Mouse (Mus musculus): ENCODE data around the gene Enthd1.
A peak's percentile ranks its signal among the peaks of the same experiment; 100 is the strongest.
"Not testable (repeated sequence)": the region's sequence is repeated elsewhere in the genome, so short reads cannot be mapped to it uniquely, and the experiment has no call there.

Gene Enthd1

DNA sequence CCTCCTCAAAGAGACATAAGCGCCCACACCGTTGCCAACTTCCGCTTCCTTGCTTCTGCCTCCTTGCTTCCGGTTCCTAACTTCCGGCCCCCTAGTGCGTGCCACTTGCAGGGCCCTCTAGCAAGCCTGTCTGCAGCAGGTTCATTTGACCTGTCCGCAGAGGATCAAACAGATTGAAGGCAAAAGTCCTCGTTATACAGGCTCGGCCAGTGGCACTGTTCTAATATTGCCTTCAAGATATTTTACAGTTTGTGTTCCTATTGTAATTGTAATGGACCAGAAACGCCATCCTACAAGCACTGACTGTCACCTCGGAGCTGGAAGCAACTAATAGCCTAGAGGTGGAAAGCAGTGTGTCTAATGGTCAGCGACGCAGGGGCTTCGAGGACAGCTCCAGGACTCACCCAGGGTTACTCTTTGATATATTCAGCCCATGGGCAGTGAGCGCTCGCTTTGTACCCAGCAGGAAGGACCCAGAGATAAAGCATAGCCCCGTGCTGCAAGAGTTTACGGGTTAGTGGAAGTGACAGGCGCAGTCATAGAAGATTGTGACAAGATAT lies at the start of gene Enthd1:
Enthd1 (minus strand) TSS at position 51 of the 560 bp plus-strand sequence.
- no peak for DNase-seq

DNA sequence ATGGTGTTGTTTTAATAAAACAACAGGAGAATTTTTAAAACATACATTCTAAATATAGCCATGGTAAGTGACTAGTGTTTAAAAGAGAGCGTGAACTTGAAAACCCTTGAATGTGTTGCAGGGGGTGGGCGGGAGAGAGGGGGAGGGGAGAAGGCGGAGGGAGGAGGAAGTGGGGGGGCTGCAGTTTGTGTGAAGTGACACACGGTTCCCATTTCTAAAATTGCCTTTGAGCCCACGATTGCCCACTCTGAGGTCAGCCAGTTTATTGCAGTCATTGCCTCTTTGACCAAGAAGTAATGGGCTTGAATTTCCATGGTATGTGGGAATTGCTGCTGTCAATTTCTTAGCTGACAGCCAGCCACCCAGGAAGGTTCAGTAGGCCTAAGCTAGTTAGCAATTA lies 48.9 kb upstream of the Enthd1 start:
- no peak for DNase-seq

DNA sequence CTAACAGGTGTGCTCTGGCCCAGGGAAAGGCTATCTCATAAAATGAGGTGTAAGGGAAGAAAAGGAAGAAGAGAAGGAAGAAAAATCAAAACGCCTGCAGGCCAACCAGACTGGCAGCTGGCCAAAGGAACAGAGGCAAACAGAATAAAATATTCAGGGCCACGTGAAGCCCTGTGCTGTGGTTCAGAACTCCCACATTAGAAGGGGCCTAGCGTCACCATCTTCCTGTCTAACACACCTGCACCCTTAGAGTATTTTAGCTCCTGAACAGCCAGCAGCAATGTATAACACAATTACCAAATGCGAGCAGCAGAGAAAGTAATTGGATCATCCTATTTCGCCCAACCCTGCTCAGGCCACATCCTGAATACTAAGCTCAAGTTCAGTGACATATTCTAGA lies 46.5 kb upstream of the Enthd1 start:
- DNase-seq, result no peak

DNA sequence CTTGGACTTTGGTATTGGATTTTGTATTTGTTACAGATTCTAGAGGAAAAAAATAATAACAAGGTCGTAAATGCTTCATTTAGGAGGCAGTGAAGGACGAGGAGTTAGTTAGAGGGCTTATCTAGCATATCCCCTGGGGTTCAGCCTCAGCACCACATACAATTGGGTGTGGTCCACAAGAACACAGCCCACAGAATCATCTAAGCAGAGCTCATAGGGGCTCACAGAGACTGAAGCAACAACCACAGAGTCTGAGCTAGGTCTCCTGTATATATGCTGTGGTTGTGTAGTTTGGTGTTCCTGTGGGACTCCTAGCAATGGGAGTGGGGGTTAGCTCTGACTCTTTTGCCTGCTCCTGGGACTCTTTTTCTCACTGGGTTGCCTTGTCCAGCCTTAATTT lies 45.4 kb upstream of the Enthd1 start:
- no peak for DNase-seq

DNA sequence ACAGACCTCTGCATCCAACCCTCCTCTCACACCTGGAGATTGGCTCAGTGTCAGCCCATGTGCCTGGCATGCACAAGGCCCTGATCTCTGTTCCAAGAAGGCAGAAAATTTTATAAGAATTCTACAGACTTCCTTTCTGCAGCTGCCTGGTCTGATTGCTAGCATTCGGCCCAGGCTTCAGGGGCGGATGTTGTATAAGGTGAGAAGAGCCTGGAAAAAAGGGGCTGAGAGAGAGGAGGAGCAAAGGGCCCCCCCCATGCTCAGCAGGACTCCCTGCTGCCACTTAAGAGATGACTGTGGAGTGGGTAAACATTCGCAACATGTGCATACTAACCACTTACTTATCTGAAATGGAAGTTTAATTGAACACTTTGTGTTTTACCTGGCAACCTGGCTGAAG lies 43.0 kb upstream of the Enthd1 start:
- DNase-seq, result no peak

DNA sequence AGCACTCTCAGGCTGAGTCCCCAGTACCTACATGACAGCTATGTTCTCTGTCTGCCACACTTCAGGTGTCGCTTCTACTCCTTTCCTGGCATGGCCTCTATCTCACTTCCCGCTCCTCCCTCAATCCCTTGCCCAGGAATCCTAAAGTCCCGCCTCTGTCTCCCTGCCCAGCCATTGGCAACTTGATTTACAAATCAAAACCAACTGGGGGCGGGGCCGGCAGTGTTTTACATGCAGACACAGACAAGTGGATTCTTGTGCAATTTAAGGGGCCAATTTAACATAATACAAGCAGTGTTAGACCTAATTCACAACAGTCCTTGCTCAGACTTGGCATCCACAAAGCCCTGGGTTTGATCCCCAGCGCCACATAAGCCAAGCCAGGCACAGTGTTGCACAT lies 39.1 kb upstream of the Enthd1 start:
- no peak for DNase-seq

DNA sequence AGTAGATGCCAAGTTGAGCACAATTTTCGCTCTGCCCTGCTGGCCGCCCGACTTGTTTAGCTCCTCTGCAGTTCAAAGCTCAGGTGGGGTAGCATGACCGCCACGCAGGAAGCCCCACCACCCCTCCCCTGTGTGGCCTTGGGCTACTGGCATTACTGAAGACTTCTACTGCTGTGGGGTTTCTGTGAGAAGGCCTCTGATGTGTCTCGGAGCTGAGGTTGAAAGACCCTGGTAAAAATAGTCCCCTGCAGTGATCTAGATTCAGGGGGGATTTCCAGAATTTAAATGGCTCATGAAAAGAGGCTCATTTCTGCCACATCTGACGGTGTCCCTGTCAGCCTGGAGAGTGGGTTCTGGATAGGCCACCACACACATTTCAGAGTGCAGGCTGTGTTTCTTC lies 37.5 kb upstream of the Enthd1 start:
- DNase-seq, result no peak

DNA sequence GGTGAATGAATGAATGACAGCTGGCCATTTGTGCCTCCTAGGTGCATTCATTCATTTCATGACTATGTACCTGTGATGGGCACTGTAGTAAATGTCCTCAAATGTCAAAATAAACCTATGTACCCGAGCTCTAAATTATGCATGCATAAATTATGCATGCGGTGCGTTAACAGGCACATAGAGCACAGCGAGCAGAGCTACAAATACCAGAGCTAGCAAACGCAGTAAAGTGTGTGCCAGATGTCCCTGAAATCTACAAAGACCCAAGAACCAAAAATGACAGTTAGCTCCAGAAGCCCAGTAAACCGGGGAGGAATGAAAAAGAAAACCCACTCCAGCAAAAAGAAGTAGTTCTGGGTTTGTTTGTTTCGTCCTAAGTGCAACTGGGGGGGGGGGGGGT lies 36.5 kb upstream of the Enthd1 start:
- no peak for DNase-seq

DNA sequence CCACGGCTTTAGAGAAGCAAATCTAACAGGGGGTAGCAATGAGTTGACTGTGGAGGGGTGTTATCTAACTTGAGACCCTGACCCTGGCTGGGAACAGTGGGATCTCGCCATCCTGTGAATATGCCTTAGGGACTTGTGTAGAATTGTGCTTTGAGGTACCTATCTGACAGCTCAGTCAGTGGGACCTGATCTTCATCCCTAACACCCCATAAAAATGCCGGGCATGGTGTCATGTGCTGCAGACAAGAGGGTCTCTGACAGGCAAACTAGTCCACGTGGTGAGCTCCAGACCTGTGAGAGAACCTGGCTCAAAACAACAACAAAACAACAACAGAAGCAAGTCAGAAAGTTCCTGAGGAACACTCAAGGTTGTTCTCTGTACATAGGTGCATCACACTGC lies 34.9 kb upstream of the Enthd1 start:
- DNase-seq, result no peak

DNA sequence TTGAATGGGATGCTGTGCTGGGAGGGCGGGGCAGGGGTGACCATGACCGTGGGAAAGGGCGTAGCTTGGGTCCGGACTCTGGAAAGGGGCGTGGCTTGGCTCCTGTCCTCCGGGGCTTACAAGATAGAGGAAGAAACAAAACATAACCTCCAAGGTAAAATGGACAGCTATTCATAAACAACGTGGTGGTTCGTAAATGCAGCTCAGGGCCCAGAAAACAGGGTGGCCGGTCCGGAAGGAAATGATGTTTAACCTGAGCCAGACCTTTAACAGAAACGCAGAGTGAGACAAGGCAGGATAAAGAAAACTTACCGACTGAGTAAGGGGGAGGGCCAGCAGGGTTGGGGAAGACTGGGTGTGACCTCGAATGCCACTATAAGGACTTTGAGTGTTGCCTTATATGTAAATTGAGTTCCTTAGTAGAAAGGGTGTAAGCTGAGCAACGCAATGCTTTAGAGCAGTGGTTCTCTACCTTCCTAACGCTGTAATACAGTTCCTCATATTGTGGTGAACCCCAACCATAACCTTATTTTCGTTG lies 34.3 kb upstream of the Enthd1 start:
- DNase-seq, result peak; percentile 59

DNA sequence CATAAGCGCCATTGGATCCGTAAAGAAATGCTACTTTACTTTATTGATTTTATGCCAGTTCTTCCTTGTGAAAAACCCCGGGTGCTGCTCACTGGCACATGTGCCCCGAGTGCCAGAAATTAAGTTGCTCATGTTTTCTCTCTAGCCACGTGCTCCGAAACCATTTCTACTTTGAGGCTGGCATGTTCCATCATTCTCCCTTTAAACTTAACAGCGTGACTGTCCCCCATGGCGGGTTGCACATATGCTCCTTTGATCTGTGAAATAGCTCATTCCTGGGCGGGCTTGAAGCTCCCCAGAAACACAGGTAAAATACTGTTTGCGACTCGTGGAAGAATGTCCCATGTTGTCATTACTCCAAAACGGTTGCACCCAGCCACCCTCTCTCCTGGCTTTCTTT lies 33.8 kb upstream of the Enthd1 start:
- DNase-seq, result no peak

DNA sequence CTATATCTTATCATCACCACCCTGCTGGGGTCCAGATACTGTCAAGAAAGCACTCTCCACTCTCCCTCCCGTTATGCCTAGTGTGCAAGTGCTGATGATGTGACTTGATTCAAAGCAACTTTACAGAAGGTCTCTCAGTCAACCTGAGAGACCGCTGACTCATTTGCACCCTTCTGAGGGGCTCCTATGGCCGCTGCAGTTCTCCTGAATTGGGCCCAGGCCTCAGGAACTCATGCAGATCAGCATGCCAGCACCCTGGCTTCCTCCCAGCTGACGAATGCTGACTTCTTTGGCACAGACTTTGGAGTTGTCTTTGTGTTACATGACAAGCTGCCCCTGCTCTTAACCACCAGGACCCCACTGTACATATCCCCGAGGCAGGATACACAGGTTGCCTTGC lies 28.9 kb upstream of the Enthd1 start:
- no peak for DNase-seq

DNA sequence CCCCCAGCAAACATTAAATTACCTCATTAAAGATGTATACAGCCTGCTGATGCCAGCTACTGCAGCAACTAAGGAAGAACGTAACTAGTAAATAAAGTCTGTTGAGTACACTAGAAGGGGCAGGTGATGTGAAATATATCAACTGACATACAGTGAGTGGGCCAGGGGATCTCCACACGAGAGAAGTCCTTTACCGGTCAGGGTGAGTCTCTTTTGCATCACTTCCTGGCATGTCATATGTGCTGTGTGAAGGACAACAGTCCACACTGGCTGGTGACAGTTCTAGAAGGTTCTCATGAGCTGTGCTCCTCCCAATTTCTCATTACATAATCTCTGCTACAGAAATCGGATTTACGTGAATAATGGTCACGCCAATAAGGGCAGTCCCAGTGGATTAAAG lies 27.8 kb upstream of the Enthd1 start:
- no peak for DNase-seq

DNA sequence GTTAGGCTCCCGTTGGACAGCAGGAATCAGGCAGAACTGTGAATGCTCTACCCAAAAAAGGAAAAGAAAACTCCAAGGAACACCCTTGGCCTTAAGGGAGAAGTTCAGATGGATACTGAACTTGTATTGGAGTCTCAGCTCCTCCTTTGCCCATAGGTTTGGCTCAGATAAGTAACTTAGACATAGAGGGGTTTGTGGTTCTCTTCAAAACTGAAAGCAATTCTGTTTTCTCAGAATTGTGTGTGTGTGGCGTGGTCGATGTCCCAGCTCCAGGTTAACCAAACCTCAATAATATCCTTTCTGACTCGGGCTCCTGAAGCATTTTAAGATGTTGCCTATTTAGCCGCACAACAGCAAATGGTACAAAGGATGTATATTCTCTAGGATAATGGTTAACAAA lies 25.7 kb upstream of the Enthd1 start:
- DNase-seq, result no peak

DNA sequence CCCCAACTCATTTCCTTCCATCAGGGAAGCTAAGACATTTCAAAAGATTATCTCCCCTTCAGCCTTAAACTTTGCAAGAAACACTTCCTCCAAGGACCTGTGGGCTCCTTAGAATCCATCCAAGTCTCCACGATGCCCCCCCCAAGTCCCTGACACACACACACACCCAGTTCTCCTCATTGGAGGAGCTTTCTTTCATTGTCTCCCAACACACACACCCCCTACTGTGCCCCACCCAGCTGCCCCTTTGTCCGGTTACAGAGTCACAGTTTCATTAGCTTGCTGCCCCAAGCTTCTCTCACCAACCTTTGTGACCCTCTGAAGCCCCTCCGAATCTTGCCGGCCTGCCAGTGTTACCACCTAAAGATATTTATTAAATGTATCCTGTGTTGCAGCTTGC lies 21.3 kb upstream of the Enthd1 start:
- DNase-seq, result no peak

DNA sequence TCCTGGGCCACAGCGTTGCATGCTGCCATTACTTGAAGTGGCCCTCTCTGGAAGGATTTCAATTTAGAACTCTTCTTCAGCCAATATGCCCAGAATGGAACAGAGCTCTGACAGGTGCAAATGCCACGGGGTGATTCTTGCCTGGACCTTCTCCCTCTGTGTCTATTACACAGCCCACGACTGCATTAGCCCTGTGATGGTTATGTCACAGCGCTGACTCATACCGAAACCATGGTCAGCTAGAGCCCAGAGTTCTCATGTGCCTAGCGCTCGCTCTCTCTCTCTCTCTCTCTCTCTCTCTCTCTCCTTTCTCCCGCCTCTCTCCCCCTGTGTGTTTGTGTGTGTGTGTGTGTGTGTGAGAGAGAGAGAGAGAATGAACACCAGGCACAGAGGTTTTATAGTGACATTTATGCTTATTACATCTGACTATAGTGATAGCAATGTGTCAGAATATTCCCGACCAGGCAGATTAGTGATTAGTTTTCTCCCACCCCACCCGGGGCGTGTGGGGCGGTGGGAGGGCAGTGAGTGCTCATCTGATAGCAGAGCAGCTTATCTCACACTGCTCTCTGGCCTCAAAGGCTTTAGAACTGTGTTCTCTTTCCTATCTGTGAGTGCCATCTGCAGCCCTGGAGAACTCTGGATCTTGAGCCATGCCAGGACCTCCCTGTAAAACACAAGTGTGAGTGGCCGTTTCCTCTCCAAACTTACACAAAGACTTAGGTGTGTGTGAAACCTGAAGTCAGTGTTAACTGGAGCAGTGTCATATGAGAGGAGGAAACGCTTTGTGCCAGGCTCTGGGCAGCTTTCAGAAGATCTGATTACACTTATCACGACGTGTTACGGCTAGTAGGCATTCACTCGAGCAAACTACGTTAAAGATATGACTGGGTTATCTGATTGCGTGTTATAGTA lies 17.9 kb upstream of the Enthd1 start:
- no peak for DNase-seq

DNA sequence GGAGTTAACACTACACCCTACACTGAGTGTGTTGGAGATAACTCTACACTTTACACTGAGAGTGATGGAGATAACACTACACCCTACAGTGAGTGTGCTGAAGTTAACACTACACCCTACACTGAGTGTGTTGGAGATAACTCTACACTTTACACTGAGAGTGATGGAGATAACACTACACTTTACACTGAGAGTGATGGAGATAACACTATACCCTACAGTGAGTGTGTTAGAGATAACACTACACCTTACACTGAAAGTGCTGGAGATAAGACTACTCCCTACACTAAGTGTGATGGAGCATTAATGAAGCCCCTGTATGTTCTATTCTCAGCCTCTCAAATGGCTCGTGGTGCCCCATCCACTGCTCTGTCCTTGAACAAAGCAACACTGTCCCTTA lies 15.6 kb upstream of the Enthd1 start:
- DNase-seq, result not testable (repeated sequence)

DNA sequence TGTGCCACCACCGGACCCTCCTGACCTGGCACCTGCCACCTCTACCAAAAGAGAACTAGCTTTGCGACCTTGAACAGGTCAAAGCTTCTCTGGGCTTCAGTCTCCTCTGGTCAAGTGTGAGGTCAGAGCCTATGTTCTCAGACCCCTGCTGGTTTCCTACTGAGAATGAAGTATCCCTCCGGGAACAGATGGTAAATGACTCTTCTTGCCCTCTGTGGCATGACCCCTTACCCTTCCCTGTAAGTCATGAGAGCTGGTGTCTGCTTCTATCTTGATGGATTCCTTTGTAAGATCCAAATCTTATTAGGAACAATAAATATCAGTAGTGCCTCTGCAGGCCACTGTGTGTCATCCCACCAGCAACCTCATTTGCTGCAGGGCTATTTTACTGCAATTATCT lies 14.2 kb upstream of the Enthd1 start:
- DNase-seq, result no peak

DNA sequence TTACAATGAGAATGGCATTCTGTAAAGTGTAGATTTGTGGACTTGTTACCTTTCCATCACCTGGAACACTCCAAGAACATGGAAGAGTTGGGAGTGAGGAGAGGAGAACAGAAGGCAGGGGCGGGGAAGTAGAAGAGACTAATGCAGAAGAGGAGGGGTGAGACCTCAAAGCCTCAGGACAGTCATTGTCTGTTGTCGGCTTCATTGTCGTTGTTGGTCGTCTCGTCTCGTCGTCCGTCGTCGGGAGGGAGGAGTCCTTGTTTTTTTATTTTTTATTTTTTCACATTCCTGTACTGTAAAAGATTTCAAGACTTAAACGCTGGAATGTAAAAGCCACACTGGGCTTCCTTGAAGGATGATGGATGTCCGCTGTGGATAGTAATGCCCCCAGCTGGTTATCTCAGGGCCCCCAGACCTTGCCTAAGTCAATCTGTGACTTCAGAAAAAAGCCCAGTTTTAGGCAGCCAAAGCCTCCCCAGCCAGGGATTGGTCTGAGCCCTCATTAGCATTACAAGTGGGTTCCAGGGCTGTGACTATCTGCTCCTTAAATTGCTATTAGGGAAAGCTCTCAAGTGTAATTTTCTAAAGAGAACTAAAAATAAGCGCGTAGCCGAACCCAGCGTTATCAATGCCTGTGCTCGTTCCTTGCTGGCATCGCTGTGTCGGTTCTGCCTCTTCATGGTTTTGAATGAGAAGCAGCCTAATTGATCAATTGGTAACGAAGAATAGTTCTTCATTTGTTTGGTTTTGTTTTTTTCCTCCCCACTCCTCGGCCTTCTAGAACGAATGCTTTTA lies 12.4 kb upstream of the Enthd1 start:
- DNase-seq, result no peak

DNA sequence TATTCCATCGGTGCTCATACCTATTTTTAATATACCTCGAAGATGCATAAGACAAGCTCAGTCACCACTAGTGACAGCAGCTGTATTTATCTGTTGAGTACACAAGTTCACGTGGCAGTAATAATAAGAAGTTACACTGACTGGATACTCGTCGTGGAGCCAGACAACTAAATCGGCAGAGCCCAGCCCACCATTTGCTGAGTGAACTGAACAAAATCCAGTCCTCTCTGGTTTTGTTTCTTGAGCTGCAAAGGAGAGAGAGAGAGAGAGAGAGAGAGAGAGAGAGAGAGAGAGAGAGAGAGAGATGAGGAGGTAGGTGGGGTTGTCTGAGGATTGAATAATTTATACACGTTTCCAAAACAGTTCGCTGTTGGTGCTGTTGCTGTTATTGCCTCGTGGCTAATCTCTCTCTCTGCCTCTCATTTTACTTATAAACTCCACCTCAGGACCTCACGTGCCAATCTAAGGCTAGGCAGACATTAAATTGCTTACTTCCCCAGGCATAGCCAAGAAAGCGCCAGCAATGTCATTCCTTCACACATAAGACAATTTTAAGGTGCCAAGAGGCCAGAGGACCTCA lies 11.5 kb upstream of the Enthd1 start:
- DNase-seq, result no peak

DNA sequence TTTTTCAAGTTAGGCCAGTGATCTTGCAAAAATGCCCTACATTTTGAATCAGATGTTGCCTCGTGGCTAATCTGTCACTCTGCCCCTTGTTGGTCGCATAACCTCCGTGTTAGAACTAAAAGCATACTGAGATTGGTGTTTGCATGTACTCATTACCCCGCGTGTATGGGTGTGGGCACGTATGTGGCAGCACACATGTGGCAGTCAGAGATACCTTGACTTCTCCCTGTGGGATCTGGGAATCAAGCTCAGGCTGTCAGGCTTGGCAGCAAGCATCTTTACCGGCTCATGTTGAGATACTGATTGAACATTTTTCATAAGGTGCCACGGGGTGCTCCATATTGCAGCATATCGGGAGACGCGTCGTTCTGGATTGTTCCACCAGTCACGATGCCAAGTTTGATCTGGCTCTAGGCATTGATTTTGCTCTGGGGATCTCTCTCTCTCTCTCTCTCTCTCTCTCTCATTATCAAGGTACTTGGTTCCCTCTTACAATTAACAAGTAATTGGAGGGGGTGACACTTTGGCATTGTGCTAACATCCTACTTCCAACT lies 10.9 kb upstream of the Enthd1 start:
- DNase-seq, result no peak

DNA sequence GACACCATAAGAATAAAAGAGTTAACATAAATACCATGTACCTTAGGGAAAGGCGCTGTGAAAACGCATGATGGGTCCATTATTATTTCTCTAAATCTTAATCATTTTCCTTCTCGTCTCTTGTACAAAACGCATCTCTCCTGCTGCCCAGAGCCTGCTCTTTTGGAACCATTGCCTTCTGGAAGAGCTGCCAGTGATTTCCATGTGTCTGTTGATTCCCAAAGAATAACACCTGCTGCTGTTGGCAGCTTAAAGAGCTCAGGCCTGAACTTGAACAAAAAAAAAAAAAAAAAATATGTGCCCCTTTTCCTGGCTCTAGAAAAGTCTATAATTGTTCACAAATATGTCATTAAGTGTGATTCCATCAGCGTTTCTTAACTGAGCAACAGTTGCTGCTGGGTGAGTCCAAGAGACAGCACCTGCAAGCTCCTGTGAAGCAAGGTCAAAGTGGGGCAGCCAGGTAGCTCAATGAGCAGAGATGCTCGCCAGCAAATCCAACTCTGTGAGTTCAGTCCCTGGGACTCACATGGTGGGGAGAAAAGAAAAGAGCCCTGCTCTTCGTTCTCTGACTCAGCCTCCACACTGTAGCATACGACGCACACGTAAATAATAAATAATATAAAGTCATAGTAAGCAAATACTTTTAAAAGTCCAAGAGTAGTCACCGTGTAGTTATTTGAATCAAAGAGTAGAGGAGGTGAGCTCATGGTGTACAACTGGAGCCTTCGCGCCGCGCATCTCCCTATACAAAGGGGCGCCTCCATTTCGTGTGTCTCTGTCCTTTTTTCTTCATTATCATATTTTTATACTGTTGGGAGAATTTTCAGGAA lies 9.5 kb upstream of the Enthd1 start:
- DNase-seq, result no peak
